Mouse (Mus musculus) G1E (cell line): ENCODE measurements around the gene Gzmk. TPM values are rescaled to one million over a fixed set of nuclear protein-coding genes. Genes with fewer than 3 reads are reported as not detected.

Experiments used
- ATAC-seq: 2 replicates; pipeline ENCODE4 v1.8.0; 2016; ENCODE audit warnings: mild to moderate bottlenecking; ENCODE audit not compliant: insufficient number of reproducible peaks, poor library complexity, low FRiP score, severe bottlenecking; ENCODE audit errors: extremely low read depth
- DNase-seq: peaks from one replicate; pipeline ENCODE4 v3.0.0; 2012; ENCODE audit warnings: low spot score
- H3K27me3 ChIP-seq: 2 replicates; pipeline ENCODE4 v1.6.1; 2012; ENCODE audit warnings: mild to moderate bottlenecking, low read length, inconsistent platforms; ENCODE audit not compliant: insufficient read depth
- H3K36me3 ChIP-seq: replicated peaks from 2 replicates; pipeline ENCODE3; 2012; ENCODE audit warnings: mild to moderate bottlenecking, inconsistent platforms
- H3K4me1 ChIP-seq: 2 replicates; pipeline ENCODE4 v1.6.1; 2012; ENCODE audit warnings: low read depth, low read length, inconsistent platforms, mixed read lengths; ENCODE audit not compliant: insufficient read depth
- H3K4me3 ChIP-seq: 2 replicates; pipeline ENCODE4 v1.5.1; 2012; ENCODE audit warnings: low read depth, mild to moderate bottlenecking, inconsistent platforms, low read length, moderate library complexity, mixed read lengths
- H3K9me3 ChIP-seq: replicated peaks from 2 replicates; pipeline ENCODE4 v1.6.1; 2012; ENCODE audit warnings: inconsistent platforms
- CTCF ChIP-seq: IDR thresholded peaks from 2 replicates; pipeline ENCODE4 v1.5.1; 2012; ENCODE audit warnings: low read depth, low read length, inconsistent platforms, mixed read lengths
- GATA1 ChIP-seq: IDR thresholded peaks from 2 replicates; pipeline ENCODE4 v1.6.1; 2012; ENCODE audit warnings: borderline replicate concordance, low read length, inconsistent platforms, mixed read lengths
- GATA2 ChIP-seq: IDR thresholded peaks from 2 replicates; pipeline ENCODE4 v1.6.1; 2012; ENCODE audit warnings: low read depth, low read length, inconsistent platforms, borderline replicate concordance
- POLR2AphosphoS5 ChIP-seq: IDR thresholded peaks from 2 replicates; pipeline ENCODE4 v1.6.1; 2012; ENCODE audit warnings: low read depth, low read length, inconsistent platforms; ENCODE audit not compliant: insufficient replicate concordance
- TAL1 ChIP-seq: conservative IDR thresholded peaks from 2 replicates; pipeline ENCODE4 v1.6.1; 2012; ENCODE audit warnings: low read depth, low read length, inconsistent platforms, mixed read lengths
- polyA plus RNA-seq: library from polyadenylated mRNA; stranded (reverse); fragments of >175 nt; gene quantifications from 2 replicates; pipeline ENCODE4 v1.2.3, GENCODE M21; 2012
- total RNA-seq, 2 experiments: library from RNA; stranded (forward) in 1 of 2; stranded (reverse) in 1 of 2; fragments of 200-1000 nt in 1 of 2; fragments of >200 nt in 1 of 2; fragmentation: Nextera tagmentation in 1 of 2; gene quantifications; 2 replicates each; pipeline ENCODE4 v1.2.3; 2014 to 2017

The Gzmk gene
- total and polyA plus RNA-seq, 3 experiments, result not detected

GRCm38 (mm10) chr13:113227666-113228463 is 2.2 kb upstream of the Gzmk start:
- Histone ChIP-seq H3K4me3 (no peak overlapping the region), H3K27me3 (peaks cover 2% of the 10 kb centered on the region), H3K9me3 (no peaks in the 10 kb centered on the region), H3K36me3 (no peaks in the 10 kb centered on the region), H3K4me1 (no peaks in the 10 kb centered on the region)
- ATAC-seq (no peak), DNase-seq (no peak)
- no peak for TF ChIP-seq POLR2AphosphoS5
- TF ChIP-seq GATA1, result no peak
- TF ChIP-seq GATA2, result no peak
- TF ChIP-seq TAL1, result no peak
- TF ChIP-seq CTCF, result no peak

GRCm38 (mm10) chr13:113227076-113227475 is 1.4 kb upstream of the Gzmk start:
- Histone ChIP-seq H3K27me3 (peaks cover 2% of the 10 kb centered on the region), H3K4me1 (no peaks in the 10 kb centered on the region), H3K9me3 (no peaks in the 10 kb centered on the region), H3K36me3 (no peaks in the 10 kb centered on the region), H3K4me3 (no peak overlapping the region)
- TF ChIP-seq POLR2AphosphoS5 (no peak), GATA1 (no peak), TAL1 (no peak), CTCF (no peak), GATA2 (no peak)
- DNase-seq (no peak), ATAC-seq (no peak)

- H3K4me1 ChIP-seq, result no peaks in the 10 kb centered on the region
- ATAC-seq, result no peak
- DNase-seq, result no peak
- no peak overlapping the region for H3K4me3 ChIP-seq
- TF ChIP-seq TAL1 (no peak), GATA2 (no peak), POLR2AphosphoS5 (no peak)
- H3K36me3 ChIP-seq, result no peaks in the 10 kb centered on the region
- H3K9me3 ChIP-seq, result no peaks in the 10 kb centered on the region
- peaks cover 6% of the 10 kb centered on the region for H3K27me3 ChIP-seq
These were observed 1.6 kb downstream of the Gzmk start for GRCm38 (mm10) chr13:113224105-113224504.

GRCm38 (mm10) chr13:113221851-113222250 is 3.9 kb downstream of the Gzmk start:
- H3K4me1 ChIP-seq, result no peaks in the 10 kb centered on the region
- DNase-seq (no peak), ATAC-seq (no peak)
- H3K36me3 ChIP-seq, result no peaks in the 10 kb centered on the region
- peaks cover 6% of the 10 kb centered on the region for H3K27me3 ChIP-seq
- H3K4me3 ChIP-seq, result no peak overlapping the region
- H3K9me3 ChIP-seq, result no peaks in the 10 kb centered on the region
- TF ChIP-seq GATA1 (no peak), GATA2 (no peak), CTCF (no peak), POLR2AphosphoS5 (no peak), TAL1 (no peak)

GRCm38 (mm10) chr13:113213865-113214264 is 11.8 kb downstream of the Gzmk start:
- peaks cover 5% of the 10 kb centered on the region; the same call in 1 of the 2 replicates for H3K27me3 ChIP-seq
- TF ChIP-seq GATA1, result no peak
- TF ChIP-seq GATA2, result no peak
- no peak for TF ChIP-seq CTCF
- TF ChIP-seq TAL1, result no peak
- TF ChIP-seq POLR2AphosphoS5, result no peak
- ATAC-seq, result no peak
- H3K4me1 ChIP-seq, result no peaks in the 10 kb centered on the region; the same call in 1 of the 2 replicates
- no peaks in the 10 kb centered on the region for H3K9me3 ChIP-seq
- H3K4me3 ChIP-seq, result no peak overlapping the region
- H3K36me3 ChIP-seq, result no peaks in the 10 kb centered on the region
- DNase-seq, result no peak

- no peak overlapping the region for H3K4me3 ChIP-seq
- no peak for DNase-seq
- no peaks in the 10 kb centered on the region for H3K36me3 ChIP-seq
- H3K9me3 ChIP-seq, result no peaks in the 10 kb centered on the region
- TF ChIP-seq CTCF (no peak), POLR2AphosphoS5 (no peak), GATA2 (no peak), GATA1 (no peak), TAL1 (no peak)
- peaks cover 5% of the 10 kb centered on the region; the same call in 1 of the 2 replicates for H3K27me3 ChIP-seq
- 0 out of 2 replicates have a peak, but pooled peaks have one; percentile 45 for ATAC-seq
- no peaks in the 10 kb centered on the region; the same call in 1 of the 2 replicates for H3K4me1 ChIP-seq
These were observed 13.3 kb downstream of the Gzmk start for GRCm38 (mm10) chr13:113212401-113212800.
